Mouse (Mus musculus) R1 (cell line): ENCODE measurements at regions not wholly inside any gene's neighbourhood (a gene's known extent, or its start where the extent isn't known, plus 50 kb on each side); places are given as distances from the start of the nearest gene placed in this dataset.
A peak's percentile ranks its signal among the peaks of the same experiment; 100 is the strongest.
"Not testable (repeated sequence)": the region's sequence is repeated elsewhere in the genome, so short reads cannot be mapped to it uniquely, and the experiment has no call there.

Source experiments
- DNase-seq: peaks from one replicate; pipeline ENCODE4 v3.0.0-alpha.2; 2018; ENCODE audit warnings: low read depth, low spot score

GRCm38 (mm10) chr10:66641966-66642365 lies 454.0 kb upstream of the Jmjd1c start:
- DNase-seq = no peak

GRCm38 (mm10) chr10:66643160-66643559 lies 452.8 kb upstream of the Jmjd1c start:
- no peak for DNase-seq

DNA sequence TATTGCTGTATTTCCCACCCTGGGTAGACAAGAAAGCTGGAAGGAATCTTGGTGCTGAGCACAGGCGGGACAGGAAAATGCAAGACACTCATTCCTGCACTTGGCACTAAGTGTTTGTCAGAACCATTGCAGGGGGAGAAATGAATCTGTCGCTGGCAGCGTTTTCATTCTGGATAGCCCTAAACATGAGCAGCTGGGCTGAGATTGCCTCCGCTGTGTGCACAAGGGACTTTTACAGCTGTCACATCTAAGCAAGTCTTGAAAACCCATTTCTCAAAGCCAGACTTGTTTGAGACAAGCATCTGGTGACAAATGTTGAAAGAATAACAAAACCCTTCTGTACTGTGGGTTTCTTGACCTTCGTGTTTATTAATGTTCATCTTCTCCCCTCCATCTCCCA lies 438.4 kb upstream of the Jmjd1c start:
- DNase-seq = no peak

- no peak for DNase-seq
Measured at GRCm38 (mm10) chr10:66683160-66683559, 412.8 kb upstream of the Jmjd1c start.

GRCm38 (mm10) chr10:66689196-66689595 lies 406.7 kb upstream of the Jmjd1c start:
- not testable (repeated sequence) for DNase-seq

DNA sequence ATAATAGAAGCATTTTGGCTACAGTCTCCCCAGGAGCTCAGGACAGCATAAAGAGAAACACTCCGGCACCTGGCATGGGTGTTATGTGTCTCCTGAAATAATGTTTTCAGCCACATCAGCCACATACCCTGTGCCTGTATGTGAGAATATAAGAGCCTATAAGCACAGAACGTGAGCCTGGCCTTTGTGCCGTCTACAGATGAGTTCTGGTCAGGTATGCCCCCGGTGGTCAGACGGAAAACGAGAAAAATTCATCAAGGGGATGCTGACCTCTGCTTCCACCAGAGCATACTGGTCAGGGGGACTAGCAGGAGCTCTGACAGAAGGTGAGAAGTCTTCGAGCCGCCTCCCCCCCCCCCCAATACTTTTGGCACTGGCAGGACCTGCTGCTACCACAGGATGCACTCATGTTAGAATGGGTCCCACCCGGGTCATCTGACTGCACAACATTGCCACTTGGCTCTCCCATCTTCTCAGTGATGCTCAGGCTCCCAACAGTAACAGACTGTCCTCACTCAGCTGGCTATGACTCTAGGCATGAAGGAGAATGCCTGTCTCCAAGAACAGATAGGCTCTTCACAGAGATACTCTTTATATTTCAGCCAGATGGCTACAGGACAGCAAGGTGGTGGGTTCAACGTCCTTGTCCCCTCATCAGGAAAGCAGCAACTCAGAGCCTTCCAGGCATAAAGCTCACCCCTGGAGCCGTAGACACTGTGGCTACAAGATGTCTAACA lies 401.2 kb upstream of the Jmjd1c start:
- DNase-seq = no peak

DNA sequence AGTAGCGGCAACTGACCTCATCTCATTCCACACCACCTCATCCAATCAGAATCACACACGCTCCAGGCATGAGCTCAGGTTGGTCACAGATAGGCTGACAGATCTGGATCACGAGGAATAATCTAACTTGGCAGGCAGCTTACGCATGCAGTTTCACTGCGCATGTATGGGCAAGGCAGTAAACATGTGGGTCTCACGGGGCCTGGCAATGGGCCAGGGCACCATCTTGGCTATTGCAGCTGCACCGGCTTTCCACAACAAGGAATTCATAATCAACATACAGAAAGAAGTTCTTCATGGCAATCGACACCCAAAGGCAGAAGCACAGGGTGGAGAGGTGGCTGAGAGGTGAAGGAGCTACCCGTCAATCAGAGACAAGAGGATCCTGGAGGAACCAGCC lies 381.0 kb upstream of the Jmjd1c start:
- not testable (repeated sequence) for DNase-seq

- peak; percentile 44 for DNase-seq
Measured at GRCm38 (mm10) chr10:66717909-66718308, 378.0 kb upstream of the Jmjd1c start.

DNA sequence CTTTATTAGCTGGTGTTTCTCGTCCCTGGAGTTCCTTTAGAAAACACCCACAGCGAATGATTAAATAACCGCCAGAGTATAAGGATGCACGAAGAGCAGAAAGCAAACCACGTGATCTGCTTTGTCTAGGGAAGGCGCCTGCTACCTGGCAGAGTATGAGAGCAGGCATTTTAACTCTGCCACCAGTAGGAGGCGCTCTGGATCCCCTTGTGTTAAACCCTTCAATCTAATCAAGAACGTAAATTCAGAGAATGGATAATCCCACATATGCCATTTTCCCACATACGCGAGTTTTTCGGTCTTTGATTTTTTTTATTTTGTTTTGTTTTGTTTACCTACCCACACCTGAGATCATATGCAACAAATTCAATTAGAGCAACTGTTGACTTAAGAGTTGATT lies 376.1 kb upstream of the Jmjd1c start:
- DNase-seq = peak; percentile 31

GRCm38 (mm10) chr10:66733631-66734030 lies 362.3 kb upstream of the Jmjd1c start:
- DNase-seq = no peak

GRCm38 (mm10) chr10:66734853-66735252 lies 361.1 kb upstream of the Jmjd1c start:
- DNase-seq = no peak

DNA sequence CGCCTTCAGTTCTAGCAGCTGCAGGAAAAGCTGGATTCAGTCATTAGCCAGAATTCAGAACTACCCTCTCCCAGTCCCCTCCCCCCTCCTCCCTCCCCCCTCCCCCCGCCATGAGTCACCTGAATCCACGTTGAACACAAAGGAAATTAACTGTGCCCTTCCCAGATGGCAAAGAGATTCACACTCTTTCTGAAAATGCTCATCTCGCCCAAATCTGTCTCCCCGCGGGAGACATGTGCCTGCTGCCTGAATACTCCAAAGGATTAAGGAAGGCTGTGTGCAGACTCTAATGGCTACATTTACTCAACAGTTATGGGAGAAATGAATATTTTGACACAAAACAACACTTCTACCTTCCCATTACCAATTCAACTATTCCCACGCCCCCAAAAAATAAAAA lies 356.9 kb upstream of the Jmjd1c start:
- DNase-seq = no peak

GRCm38 (mm10) chr10:66741819-66742218 lies 354.1 kb upstream of the Jmjd1c start:
- peak; percentile 73 for DNase-seq

- DNase-seq = no peak
Measured at GRCm38 (mm10) chr10:66743254-66743653, 352.7 kb upstream of the Jmjd1c start.

GRCm38 (mm10) chr10:66745871-66746270 lies 350.1 kb upstream of the Jmjd1c start:
- DNase-seq = no peak

DNA sequence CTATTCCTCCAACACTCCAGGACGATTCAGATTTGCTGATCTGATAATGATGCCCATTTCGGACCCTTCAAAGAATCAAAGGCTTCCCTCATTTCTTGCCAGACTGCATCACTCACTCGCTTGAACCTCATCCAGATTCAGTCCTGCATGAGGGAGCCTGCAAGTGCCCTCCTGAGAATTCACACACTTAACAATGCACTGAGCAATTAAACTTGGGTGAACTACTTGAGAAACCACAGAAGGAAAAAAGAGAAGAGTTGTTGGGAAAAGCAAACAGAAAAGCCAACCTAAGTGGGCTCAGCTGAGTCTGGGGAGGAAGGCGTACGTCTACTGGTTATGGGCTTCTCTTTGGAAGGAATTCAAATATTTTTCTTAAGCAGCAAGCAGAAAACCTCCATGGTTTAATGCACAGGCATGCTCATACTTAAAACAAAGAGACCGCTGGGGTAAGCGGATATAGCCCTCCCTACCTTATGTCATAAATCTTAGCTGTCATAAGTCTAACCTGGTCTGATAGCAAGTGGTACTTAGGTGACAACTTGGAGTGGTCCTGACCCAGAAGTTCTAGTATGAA lies 343.6 kb upstream of the Jmjd1c start:
- DNase-seq = no peak

DNA sequence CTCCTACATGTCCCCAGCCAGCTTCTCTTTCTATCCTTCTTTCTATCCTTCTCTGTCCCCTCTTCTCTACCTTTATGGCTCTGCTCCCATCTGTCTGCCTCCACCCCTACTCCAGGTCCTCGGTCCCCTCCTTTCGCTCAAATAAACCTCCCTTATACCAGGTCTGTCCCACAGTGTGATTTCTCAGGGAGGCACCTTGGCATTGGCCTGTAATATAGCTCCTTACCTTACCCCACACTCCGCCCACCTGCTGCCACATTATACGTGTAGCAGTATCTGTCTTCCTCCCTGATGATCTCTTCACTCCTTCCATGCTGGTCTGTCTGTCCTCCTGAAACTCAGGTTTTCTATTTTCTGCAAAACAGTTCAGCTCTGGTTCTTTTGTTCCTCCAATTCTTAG lies 339.1 kb upstream of the Jmjd1c start:
- no peak for DNase-seq

GRCm38 (mm10) chr10:66770161-66771030 lies 325.5 kb upstream of the Jmjd1c start:
- DNase-seq = no peak

DNA sequence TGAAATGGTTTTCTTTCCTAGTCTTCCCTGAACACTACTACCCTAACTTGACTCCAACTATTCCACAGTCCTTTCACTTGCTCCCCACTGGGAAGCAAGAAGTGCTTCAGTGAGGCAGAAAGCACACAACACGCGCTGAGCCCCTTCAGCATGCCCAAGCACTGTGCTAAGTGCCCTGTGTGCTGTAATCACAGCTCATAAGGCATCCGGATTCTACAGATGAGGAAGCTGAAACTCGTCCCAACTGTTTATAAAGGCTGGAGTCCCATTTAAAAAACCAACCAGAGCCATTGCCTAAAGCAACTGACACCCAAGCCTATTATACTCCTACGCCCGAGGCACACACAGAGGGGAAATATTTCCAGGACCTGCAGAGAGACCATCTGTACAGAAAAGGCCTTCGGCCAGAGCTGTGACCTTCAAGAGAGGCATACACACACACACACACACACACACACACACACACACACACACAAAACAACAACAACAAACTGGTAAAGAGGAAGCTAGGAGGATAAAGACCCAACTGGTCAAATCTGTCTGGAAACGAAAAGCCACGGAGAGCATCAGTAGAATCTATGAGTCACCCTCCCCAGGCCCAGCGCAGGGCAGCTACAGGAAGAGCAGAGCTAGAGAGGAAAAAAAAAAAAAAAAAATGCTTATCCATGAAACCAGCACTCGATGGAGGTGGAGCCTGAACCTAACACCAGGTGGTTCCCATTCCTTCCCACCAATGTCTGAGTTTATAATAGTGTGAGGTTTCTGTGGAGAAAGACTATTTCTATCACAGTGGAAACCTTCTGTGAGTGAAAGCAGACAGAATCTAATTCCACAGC lies 315.4 kb upstream of the Jmjd1c start:
- DNase-seq = no peak

DNA sequence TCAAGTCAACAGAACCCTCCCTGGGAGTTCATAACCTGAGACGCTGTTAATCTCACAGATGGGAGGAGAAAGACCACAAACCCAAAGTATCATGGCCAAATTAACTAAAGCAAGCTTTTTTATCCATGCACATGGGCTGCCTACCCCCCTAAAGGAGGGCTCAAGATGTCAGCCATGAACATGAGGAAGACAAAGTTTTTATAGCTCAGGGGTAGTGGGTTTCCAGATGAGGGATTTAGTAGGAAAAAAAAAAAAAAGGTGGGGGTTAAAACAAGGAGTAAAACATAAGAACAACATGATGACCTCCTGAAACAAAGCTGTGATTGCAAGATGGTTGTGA lies 314.8 kb upstream of the Jmjd1c start:
- DNase-seq = no peak

- DNase-seq = peak; percentile 57
Measured at GRCm38 (mm10) chr10:66782025-66782424, 313.9 kb upstream of the Jmjd1c start.

DNA sequence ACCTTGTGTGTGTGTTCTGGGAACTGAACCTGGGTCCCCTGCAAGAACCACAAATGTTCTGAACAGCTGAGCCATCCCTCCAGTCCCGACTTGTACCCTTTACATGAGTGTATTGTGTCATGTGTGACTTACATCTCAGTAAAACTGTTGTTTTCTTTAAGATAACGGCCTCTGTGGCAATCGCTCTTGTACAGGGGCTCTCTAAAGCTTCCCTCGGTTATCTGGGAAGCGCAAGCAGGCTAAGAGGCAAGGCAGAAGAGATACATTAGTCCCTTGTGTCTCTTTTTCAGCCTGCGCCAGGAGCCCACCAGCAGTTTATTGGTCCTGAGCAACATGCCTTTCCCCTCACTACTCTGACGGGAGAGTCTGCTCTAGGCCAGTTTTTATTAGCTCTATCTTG lies 308.1 kb upstream of the Jmjd1c start:
- no peak for DNase-seq
